Mouse (Mus musculus): ENCODE data around the gene Tenm4. TPM values are rescaled to one million over a fixed set of nuclear protein-coding genes. Genes with fewer than 3 reads are reported as not detected.

The Tenm4 gene
- polyA plus RNA-seq, 1 experiment from 2014 or later = 62.8 TPM

DNA sequence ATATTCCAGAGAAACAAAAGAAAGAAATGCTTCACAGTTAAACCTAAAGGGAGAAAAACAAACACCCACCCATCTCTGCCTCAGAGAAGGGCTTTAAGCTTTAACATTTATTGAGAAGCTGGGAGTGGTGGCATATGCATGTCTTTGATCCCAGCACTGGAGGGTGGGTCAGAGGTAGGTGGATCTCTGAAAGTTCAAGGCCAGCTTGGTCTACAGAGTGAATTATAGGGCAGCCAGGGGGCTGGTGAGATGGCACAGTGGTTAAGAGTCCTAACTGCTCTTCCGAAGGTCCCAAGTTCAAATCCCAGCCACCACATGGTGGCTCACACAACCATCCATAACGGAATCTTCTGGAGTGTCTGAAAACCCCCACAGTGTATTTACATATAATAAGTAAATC lies 581.7 kb downstream of the Tenm4 start:
- WGBS = 92% methylated on average over 2 of the region's 2 CpGs
- Histone ChIP-seq H3K4me3 (no peak overlapping the region), H3K27ac (no peak overlapping the region), H3K4me2 (replicated peaks) (no peak overlapping the region), H3K4me1 (peaks cover 55% of the 10 kb centered on the region), H3K9ac (no peak overlapping the region), H3K9me3 (no peaks in the 10 kb centered on the region), H3K27me3 (no peaks in the 10 kb centered on the region), H3K36me3 (no peaks in the 10 kb centered on the region)
- no peak for ATAC-seq (ENCODE audit: insufficient number of reproducible peaks, insufficient read depth, low FRiP score, low TSS enrichment)

DNA sequence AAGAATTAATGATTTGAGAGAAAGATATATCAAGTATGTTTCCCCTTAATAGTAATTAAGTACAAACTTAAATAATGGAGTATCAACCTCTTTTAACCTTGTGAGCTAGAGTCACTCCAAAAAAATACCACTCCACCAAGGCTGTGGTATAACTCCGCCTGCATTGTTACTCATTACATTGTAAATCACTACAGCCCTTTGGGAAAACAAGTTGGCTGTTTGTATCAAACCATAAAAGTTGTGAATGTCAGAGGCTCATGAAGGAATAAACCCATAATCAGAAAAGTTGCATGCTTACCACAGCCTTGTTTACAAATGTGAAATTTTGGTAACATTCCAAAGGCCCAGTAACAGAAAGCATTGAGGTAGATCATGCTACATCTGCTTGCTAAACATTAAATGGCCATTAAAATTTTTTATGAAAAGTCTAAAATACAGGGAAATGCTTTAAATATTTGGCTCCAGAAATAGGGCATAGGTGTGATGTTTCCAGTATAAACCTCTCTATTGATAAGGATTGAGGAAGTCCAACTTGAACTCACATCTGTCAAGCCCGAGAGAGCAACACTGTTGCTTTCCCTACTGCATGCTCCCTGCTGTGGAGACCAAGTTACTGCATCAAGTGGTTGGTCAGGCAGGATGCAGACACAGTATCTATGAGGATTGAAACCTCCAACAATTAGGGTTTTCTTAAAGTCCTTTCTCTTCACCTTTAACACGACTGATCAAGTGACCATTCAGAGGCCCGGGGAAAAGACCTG lies 582.5 kb downstream of the Tenm4 start:
- peaks cover 52% of the 10 kb centered on the region for H3K4me1 ChIP-seq
- no peaks in the 10 kb centered on the region for H3K27me3 ChIP-seq
- H3K9me3 ChIP-seq = no peaks in the 10 kb centered on the region
- no peaks in the 10 kb centered on the region for H3K36me3 ChIP-seq
- H3K9ac ChIP-seq = no peak overlapping the region
- ATAC-seq (ENCODE audit: insufficient number of reproducible peaks, insufficient read depth, low FRiP score, low TSS enrichment) = no peak
- 0 out of 2 replicates have a peak overlapping the region, but pooled peaks have one; percentile 46 for H3K27ac ChIP-seq
- no peak overlapping the region for H3K4me2 ChIP-seq (replicated peaks)
- WGBS = 46% methylated on average over 4 of the region's 4 CpGs
- H3K4me3 ChIP-seq = no peak overlapping the region

DNA sequence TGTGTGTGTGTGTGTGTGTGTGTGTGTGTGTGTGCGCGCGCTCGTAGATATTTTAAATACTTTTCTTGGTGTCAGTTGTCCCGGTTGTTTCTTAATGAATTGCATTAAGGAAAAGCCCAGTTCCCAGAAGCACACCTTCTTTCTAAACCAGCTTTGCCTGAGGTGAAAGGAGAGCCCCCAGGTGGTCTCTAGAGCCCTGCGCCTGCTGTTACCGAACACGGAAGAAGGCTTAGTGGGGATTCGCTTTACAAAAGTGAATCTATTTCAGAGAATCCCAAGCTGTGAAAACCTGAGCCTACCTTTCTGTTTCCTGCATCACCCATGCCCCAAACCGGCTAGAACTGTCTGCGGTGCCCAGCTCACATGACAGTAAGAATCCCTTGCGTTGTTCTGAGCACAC lies 583.1 kb downstream of the Tenm4 start:
- no peaks in the 10 kb centered on the region for H3K27me3 ChIP-seq
- H3K36me3 ChIP-seq = 0 out of 2 replicates have a peak, but pooled peaks cover 5% of the 10 kb centered on the region
- no peak for ATAC-seq (ENCODE audit: insufficient number of reproducible peaks, insufficient read depth, low FRiP score, low TSS enrichment)
- no peaks in the 10 kb centered on the region for H3K9me3 ChIP-seq
- WGBS = 25% methylated on average over 12 of the region's 12 CpGs
- H3K9ac ChIP-seq = no peak overlapping the region
- no peak overlapping the region for H3K4me3 ChIP-seq
- 0 out of 2 replicates have a peak overlapping the region, but pooled peaks have one; percentile 46 for H3K27ac ChIP-seq
- no peak overlapping the region for H3K4me2 ChIP-seq (replicated peaks)
- peaks cover 46% of the 10 kb centered on the region for H3K4me1 ChIP-seq

DNA sequence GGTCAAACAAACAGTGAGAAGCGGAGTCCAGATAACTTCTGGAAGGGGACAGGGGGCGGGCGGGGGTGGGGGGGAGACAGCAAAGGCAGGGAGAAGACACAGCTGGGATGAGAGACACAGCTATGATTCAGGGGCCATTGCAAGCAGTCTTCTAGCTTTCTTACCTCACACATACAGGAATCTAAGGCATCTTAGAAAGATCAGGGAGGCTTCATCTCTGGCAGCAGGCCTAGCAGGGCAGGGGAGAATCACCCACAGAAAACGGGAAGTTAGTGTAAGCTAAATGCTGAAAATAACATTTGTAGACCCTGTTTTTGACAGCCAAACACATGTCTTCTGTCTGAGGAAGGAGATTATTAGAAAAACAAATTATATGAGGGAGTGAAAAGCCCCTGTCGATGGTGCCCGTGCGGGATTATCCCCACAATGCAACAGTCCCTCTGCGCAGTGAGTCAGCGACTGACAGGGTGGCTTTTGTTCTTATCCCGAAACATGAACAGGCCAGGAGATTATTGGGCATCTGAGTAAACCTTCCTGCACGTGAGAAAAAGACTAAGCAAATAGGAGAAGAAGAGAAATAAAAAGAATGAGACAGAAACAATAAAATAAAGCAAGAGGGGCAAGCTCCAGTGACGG lies 584.5 kb downstream of the Tenm4 start:
- peak overlapping the region; percentile 46; the same call in 1 of the 2 replicates for H3K27ac ChIP-seq
- WGBS = 51% methylated on average over 12 of the region's 12 CpGs
- no peak overlapping the region for H3K9ac ChIP-seq
- no peaks in the 10 kb centered on the region for H3K27me3 ChIP-seq
- H3K4me2 ChIP-seq (replicated peaks) = no peak overlapping the region
- peaks cover 39% of the 10 kb centered on the region for H3K4me1 ChIP-seq
- H3K36me3 ChIP-seq = 0 out of 2 replicates have a peak, but pooled peaks cover 7% of the 10 kb centered on the region
- no peak overlapping the region for H3K4me3 ChIP-seq
- ATAC-seq (ENCODE audit: insufficient number of reproducible peaks, insufficient read depth, low FRiP score, low TSS enrichment) = no peak
- no peaks in the 10 kb centered on the region for H3K9me3 ChIP-seq

DNA sequence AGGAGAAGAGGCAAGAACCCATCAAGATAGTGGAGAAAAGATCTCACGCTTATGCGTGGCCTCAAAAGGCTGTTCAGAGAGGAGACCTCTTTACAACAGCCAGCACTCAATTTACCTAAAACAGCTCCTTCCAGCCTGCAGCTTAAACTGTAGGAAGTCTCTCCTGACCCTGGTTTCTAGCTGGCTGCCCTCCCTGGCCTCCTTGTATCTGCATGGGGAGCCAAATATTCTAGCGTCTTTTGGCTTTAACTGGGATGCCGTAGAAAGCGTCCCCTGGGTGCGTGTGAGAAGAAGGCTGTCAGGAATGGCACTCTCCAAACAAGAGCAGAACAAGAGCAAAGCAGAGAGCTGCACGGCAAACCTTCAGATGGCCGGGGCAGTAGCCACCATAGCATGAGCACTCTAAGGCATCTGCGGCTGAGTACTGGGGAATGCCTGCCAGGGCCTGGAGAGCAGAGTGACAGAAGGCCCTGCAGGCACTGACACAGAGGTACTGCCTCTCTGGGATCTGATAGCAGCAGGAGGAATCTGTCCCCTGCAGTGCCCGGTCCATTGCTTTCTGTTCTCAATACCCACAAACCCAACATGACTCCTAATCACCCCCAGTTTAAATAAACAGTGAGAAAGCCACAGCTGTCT lies 585.2 kb downstream of the Tenm4 start:
- ATAC-seq (ENCODE audit: insufficient number of reproducible peaks, insufficient read depth, low FRiP score, low TSS enrichment) = no peak
- H3K36me3 ChIP-seq = 0 out of 2 replicates have a peak, but pooled peaks cover 7% of the 10 kb centered on the region
- WGBS = 45% methylated on average over 10 of the region's 10 CpGs
- no peaks in the 10 kb centered on the region for H3K27me3 ChIP-seq
- H3K4me3 ChIP-seq = no peak overlapping the region
- H3K4me2 ChIP-seq (replicated peaks) = no peak overlapping the region
- peaks cover 39% of the 10 kb centered on the region for H3K4me1 ChIP-seq
- no peaks in the 10 kb centered on the region for H3K9me3 ChIP-seq
- H3K27ac ChIP-seq = peak overlapping the region; percentile 5; the same call in 1 of the 2 replicates
- H3K9ac ChIP-seq = no peak overlapping the region

DNA sequence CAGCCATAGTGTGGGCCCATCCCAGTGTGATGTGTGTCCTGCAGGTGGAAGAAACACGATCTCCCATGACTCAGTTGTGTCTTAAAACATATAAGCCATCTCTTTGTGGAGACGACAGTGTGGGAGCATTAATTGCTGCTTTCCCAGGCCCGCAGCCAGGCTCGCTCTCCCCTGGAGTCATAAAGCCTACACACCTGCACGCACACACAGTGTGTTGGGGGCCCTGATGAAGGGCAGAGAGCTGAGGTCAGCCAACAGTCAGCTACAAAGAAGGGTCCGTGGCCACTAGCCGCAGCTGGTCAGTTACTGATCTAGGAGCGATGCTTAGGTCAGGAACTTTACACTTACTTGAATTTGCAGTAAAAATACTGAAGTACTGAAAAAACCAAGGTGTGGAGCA lies 586.0 kb downstream of the Tenm4 start:
- Histone ChIP-seq H3K27me3 (no peaks in the 10 kb centered on the region), H3K9me3 (no peaks in the 10 kb centered on the region), H3K27ac (no peak overlapping the region), H3K4me1 (peaks cover 39% of the 10 kb centered on the region), H3K4me2 (replicated peaks) (no peak overlapping the region), H3K9ac (no peak overlapping the region), H3K36me3 (0 out of 2 replicates have a peak, but pooled peaks cover 7% of the 10 kb centered on the region), H3K4me3 (no peak overlapping the region)
- WGBS = 61% methylated on average over 8 of the region's 8 CpGs
- no peak for ATAC-seq (ENCODE audit: insufficient number of reproducible peaks, insufficient read depth, low FRiP score, low TSS enrichment)

DNA sequence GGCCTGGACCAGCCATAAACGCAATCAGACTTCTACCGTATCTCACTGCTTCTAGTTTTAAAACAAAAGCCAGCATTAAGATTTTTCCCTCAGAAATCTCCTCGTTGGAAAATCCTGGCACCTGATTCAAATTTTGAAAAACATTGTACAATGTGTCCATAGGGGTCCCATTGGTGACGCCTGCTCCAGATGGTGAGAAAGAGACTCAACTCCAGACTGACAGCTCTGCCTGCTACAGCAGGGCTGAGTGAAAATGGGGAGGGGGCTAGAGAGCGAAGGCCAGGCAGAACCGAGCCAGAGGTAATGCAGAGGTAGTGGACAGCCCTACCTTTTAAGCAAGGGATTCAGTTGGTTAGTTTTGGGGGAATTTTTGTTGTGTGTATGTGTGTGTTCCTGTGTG lies 589.2 kb downstream of the Tenm4 start:
- H3K36me3 ChIP-seq = 0 out of 2 replicates have a peak, but pooled peaks cover 7% of the 10 kb centered on the region
- H3K9me3 ChIP-seq = no peaks in the 10 kb centered on the region
- H3K9ac ChIP-seq = no peak overlapping the region
- H3K27me3 ChIP-seq = no peaks in the 10 kb centered on the region
- peaks cover 35% of the 10 kb centered on the region for H3K4me1 ChIP-seq
- peak overlapping the region; percentile 19; the same call in 1 of the 2 replicates for H3K27ac ChIP-seq
- WGBS = 62% methylated on average over 6 of the region's 6 CpGs
- no peak for ATAC-seq (ENCODE audit: insufficient number of reproducible peaks, insufficient read depth, low FRiP score, low TSS enrichment)
- no peak overlapping the region for H3K4me3 ChIP-seq
- no peak overlapping the region for H3K4me2 ChIP-seq (replicated peaks)

DNA sequence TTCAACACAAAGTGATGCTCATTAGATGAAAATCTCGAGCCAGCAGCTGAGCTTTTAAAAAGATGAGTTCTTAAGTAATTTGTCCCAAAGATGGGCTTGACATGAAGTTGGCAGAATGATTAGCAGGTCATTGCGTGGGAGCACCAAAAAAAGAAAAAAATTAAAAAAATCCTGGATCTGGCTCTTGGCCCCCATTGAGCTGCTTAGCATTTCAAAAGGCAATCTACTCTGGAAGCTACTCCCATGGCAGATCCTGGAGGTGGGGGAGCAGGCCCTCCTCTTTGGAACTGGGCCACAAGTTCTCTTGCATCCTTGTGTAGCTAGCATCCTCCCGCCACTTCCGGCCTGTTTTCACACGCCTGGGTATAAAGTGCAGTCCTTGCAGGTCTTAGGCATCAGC lies 590.1 kb downstream of the Tenm4 start:
- Histone ChIP-seq H3K4me2 (replicated peaks) (no peak overlapping the region), H3K27ac (no peak overlapping the region), H3K27me3 (no peaks in the 10 kb centered on the region), H3K4me3 (no peak overlapping the region), H3K36me3 (0 out of 2 replicates have a peak, but pooled peaks cover 7% of the 10 kb centered on the region), H3K4me1 (peaks cover 35% of the 10 kb centered on the region), H3K9me3 (no peaks in the 10 kb centered on the region), H3K9ac (no peak overlapping the region)
- 77% methylated on average over 5 of the region's 5 CpGs for WGBS
- no peak for ATAC-seq (ENCODE audit: insufficient number of reproducible peaks, insufficient read depth, low FRiP score, low TSS enrichment)

DNA sequence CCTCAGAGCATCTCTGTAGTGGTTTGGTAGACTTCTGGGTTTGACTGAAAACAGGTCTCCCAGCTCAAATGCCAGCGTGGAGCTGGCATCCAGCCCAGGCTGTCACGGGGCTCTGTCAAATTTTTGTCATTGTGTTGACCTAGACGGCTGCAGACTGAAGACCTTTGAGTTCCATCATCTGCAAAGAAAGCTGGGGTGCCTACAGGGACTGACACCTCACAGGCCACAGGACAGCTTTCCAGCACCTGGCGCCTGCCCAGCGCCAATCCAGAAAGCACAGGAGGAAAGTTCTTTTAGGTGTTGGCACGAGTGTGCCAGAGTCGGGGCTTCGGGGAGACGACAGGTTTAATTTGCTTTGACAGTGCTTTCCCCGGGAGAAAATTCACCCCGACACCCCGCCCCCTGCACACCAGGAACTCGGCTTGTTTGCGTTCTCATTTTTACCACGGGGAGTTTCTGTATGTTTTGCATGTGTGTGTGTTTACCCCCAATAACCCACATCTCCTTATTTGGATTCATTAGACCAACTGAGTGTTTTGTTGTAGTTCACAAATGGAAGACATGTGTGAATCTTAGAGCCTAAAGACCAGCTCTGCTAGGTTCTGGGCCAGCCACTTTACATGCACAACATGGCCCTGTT lies 594.4 kb downstream of the Tenm4 start:
- H3K9me3 ChIP-seq = 0 out of 2 replicates have a peak, but pooled peaks cover 3% of the 10 kb centered on the region
- peak; percentile 12; the same call in 1 of the 2 replicates for ATAC-seq (ENCODE audit: insufficient number of reproducible peaks, insufficient read depth, low FRiP score, low TSS enrichment)
- H3K4me1 ChIP-seq = peaks cover 25% of the 10 kb centered on the region
- H3K27me3 ChIP-seq = no peaks in the 10 kb centered on the region
- no peak overlapping the region for H3K4me3 ChIP-seq
- whole genome bisulfite sequencing = 57% methylated on average over 15 of the region's 15 CpGs
- H3K9ac ChIP-seq = no peak overlapping the region
- peak overlapping the region; percentile 61 for H3K27ac ChIP-seq
- no peak overlapping the region for H3K4me2 ChIP-seq (replicated peaks)
- H3K36me3 ChIP-seq = peaks cover 15% of the 10 kb centered on the region; the same call in 1 of the 2 replicates

DNA sequence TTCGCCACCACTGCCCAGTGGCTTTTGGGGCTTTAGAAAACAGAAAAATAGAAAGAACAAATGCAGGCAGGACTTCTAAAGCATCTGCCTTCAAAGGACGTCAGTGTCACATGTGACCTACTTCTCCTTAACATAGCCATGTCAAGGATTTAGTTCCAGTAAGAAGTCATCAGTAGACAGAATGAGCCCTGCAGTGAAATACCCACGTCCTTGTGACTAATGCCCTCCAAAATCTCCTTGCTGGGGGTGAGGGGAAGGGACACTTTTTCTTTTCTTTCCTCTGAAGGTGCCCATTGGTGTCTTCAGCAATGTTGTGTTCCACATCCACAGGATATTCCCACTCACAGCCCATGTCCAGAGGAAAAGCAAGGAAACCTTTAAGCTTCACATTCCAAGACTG lies 596.0 kb downstream of the Tenm4 start:
- peaks cover 23% of the 10 kb centered on the region for H3K4me1 ChIP-seq
- no peak overlapping the region for H3K4me2 ChIP-seq (replicated peaks)
- H3K9me3 ChIP-seq = 0 out of 2 replicates have a peak, but pooled peaks cover 3% of the 10 kb centered on the region
- no peaks in the 10 kb centered on the region for H3K27me3 ChIP-seq
- H3K4me3 ChIP-seq = no peak overlapping the region
- peaks cover 18% of the 10 kb centered on the region for H3K36me3 ChIP-seq
- WGBS = 76% methylated on average over 3 of the region's 3 CpGs
- peak overlapping the region; percentile 60; the same call in 1 of the 2 replicates for H3K27ac ChIP-seq
- ATAC-seq (ENCODE audit: insufficient number of reproducible peaks, insufficient read depth, low FRiP score, low TSS enrichment) = no peak
- H3K9ac ChIP-seq = no peak overlapping the region

DNA sequence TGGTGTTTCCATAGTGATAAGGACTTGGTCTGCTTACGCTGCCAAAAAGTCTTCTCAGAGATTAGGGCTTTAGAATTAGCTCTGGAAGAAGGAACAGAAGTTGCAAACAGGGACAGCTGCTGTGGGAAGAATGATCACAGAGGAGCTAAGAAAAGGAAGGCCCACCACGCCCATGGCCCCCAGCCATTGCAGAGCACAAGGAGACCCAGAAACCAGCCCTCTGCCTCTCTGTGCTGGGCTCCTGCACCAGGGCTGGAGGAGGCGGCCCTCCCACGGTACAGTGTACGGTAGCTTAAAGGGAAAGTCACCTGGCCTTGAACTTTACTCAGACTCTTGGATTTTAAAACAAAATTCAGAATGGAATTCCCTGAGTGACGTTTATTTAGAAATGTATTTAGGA lies 597.7 kb downstream of the Tenm4 start:
- H3K4me2 ChIP-seq (replicated peaks) = no peak overlapping the region
- peaks cover 27% of the 10 kb centered on the region for H3K36me3 ChIP-seq
- H3K4me1 ChIP-seq = peaks cover 31% of the 10 kb centered on the region
- no peaks in the 10 kb centered on the region for H3K27me3 ChIP-seq
- 0 out of 2 replicates have a peak, but pooled peaks cover 3% of the 10 kb centered on the region for H3K9me3 ChIP-seq
- WGBS = 90% methylated on average over 6 of the region's 6 CpGs
- no peak overlapping the region for H3K4me3 ChIP-seq
- ATAC-seq (ENCODE audit: insufficient number of reproducible peaks, insufficient read depth, low FRiP score, low TSS enrichment) = no peak
- no peak overlapping the region for H3K27ac ChIP-seq
- H3K9ac ChIP-seq = no peak overlapping the region

Data from embryonic facial prominence, embryonic 12.5 days (tissue).